ENCODE assay signal across 18 mouse cellular contexts in the genomic region with DNA sequence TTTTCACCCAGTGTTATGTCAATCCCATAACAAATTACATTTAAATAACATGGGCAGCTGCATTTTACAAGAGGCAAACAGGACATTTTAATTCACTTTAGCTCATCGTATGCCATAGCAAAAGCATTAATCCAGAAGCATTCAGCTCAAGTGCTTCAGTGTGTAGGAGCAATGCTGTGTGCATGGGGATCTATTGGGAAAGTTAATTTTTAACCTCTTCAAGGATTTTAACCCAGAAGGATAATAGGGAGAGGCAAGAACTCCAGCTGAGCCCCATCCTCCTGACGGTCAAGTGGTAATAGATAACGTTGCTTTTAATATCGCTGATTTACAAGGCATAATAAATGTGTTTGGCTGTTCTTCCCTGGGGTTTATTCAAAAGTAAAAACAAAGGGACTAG.
DNase-seq lines count a peak whose midpoint lies in the region; ATAC-seq and TF ChIP-seq lines count a peak whose summit lies in the region.
"Had no signal": no experiment of that assay in that cellular context is flagged by ENCODE, and none has a peak within 500 bp of the region (broad histone marks: within the 10 kb centered on the region; RNA-seq: fewer than 3 reads in every experiment).

No protein-coding gene starts in this region.

- peaks cover 33% of the 10 kb centered on the region for H3K4me1 ChIP-seq in kidney, embryonic 15.5 days
- H3K4me1 ChIP-seq in hindbrain, embryonic 11.5 days (replicated peaks; ENCODE audit: control insufficient read depth, insufficient read depth, low read length) = peaks cover 6% of the 10 kb centered on the region
- peaks cover 4% of the 10 kb centered on the region; the same call in 1 of the 2 replicates for H3K4me1 ChIP-seq in hindbrain, postnatal 0 days (ENCODE audit: insufficient read depth, low read length)
- H3K4me1 ChIP-seq in midbrain, embryonic 14.5 days (ENCODE audit: control insufficient read depth, insufficient read depth, low read length) = peaks cover 25% of the 10 kb centered on the region

- H3K27ac ChIP-seq in kidney, embryonic 15.5 days = no peak overlapping the region
- H3K27ac ChIP-seq in hindbrain, embryonic 11.5 days (ENCODE audit: low read depth, low read length) = peak overlapping the region; percentile 64; the same call in 1 of the 2 replicates
- no peak overlapping the region for H3K27ac ChIP-seq in hindbrain, postnatal 0 days
- H3K27ac ChIP-seq in midbrain, embryonic 14.5 days (replicated peaks; ENCODE audit: low read depth, low read length) = peak overlapping the region; percentile 49; the same call in 1 of the 2 replicates
- H3K27ac ChIP-seq: forebrain, embryonic 15.5 days; gastrocnemius, adult 2 months; lung, embryonic 15.5 days had no signal

- H3K9me3 ChIP-seq in kidney, embryonic 15.5 days (replicated peaks) = no peaks in the 10 kb centered on the region
- no peaks in the 10 kb centered on the region for H3K9me3 ChIP-seq in hindbrain, embryonic 11.5 days (ENCODE audit: control insufficient read depth, low read length)
- H3K9me3 ChIP-seq in hindbrain, postnatal 0 days (ENCODE audit: low read length) = no peaks in the 10 kb centered on the region
- no peaks in the 10 kb centered on the region for H3K9me3 ChIP-seq in midbrain, embryonic 14.5 days (ENCODE audit: control insufficient read depth, low read length)
- H3K9me3 ChIP-seq: forebrain, embryonic 15.5 days; G1E; lung, embryonic 15.5 days; megakaryocyte, embryonic 14.5 days had no signal

- H3K4me3 ChIP-seq in kidney, embryonic 15.5 days (replicated peaks) = no peak overlapping the region
- no peak overlapping the region for H3K4me3 ChIP-seq in hindbrain, embryonic 11.5 days (ENCODE audit: low read depth, low read length)
- H3K4me3 ChIP-seq in hindbrain, postnatal 0 days (ENCODE audit: low read length) = no peak overlapping the region
- H3K4me3 ChIP-seq in midbrain, embryonic 14.5 days (replicated peaks; ENCODE audit: low read depth, low read length) = no peak overlapping the region
- H3K4me3 ChIP-seq: forebrain, embryonic 15.5 days; gastrocnemius, adult 2 months; lung, embryonic 15.5 days; megakaryocyte, embryonic 14.5 days had no signal

- no peaks in the 10 kb centered on the region for H3K36me3 ChIP-seq in kidney, embryonic 15.5 days
- H3K36me3 ChIP-seq in hindbrain, embryonic 11.5 days (ENCODE audit: control insufficient read depth, insufficient read depth, low read length) = no peaks in the 10 kb centered on the region
- H3K36me3 ChIP-seq in hindbrain, postnatal 0 days (ENCODE audit: insufficient read depth, low read length) = no peaks in the 10 kb centered on the region
- no peaks in the 10 kb centered on the region for H3K36me3 ChIP-seq in midbrain, embryonic 14.5 days (ENCODE audit: control insufficient read depth, insufficient read depth, low read length)
- H3K36me3 ChIP-seq: forebrain, embryonic 15.5 days; G1E; lung, embryonic 15.5 days had no signal

- DNase-seq in kidney, postnatal 25 days = no peak
- no peak for DNase-seq in hindbrain, embryonic 11.5 days (ENCODE audit: low spot score)
- DNase-seq in hindbrain, postnatal 0 days (ENCODE audit: low spot score) = no peak
- DNase-seq in midbrain, embryonic 14.5 days = peak; percentile 23
- no peak for DNase-seq in cerebellum, adult 18-20 months
- DNase-seq in layer of hippocampus, adult 8-10 months (ENCODE audit: low spot score in 2 of 2) = no peak
- DNase-seq: adrenal gland, adult 8-10 months; cerebellum, adult 2 months; gastrocnemius, adult 2 months; heart, adult 11 months; retina, postnatal 1 day; thymus, postnatal 14 days had no signal

- 30% methylated on average over 4 of the region's 4 CpGs for WGBS in kidney, embryonic 15.5 days
- WGBS in hindbrain, embryonic 11.5 days = 13% methylated on average over 4 of the region's 4 CpGs
- 12% methylated on average over 4 of the region's 4 CpGs for WGBS in hindbrain, postnatal 0 days
- 7% methylated on average over 4 of the region's 4 CpGs for WGBS in midbrain, embryonic 14.5 days

- H3K9ac ChIP-seq in kidney, embryonic 15.5 days = no peak overlapping the region
- H3K9ac ChIP-seq in hindbrain, embryonic 11.5 days (ENCODE audit: low read depth, low read length) = no peak overlapping the region
- H3K9ac ChIP-seq in hindbrain, postnatal 0 days (replicated peaks; ENCODE audit: low read length) = no peak overlapping the region
- no peak overlapping the region for H3K9ac ChIP-seq in midbrain, embryonic 14.5 days (replicated peaks; ENCODE audit: low read length)
- H3K9ac ChIP-seq: forebrain, embryonic 15.5 days; lung, embryonic 15.5 days had no signal

- TF ChIP-seq CTCF in hindbrain, postnatal 0 days (IDR thresholded peaks at IDR 0.05; ENCODE audit: low read depth) = no peak

- ATAC-seq in kidney, embryonic 15.5 days (replicated peaks; ENCODE audit: low FRiP score) = peak; percentile 59; the same call in 1 of the 2 replicates
- ATAC-seq in hindbrain, embryonic 11.5 days (ENCODE audit: low FRiP score) = peak; percentile 62
- no peak for ATAC-seq in hindbrain, postnatal 0 days
- no peak for ATAC-seq in midbrain, embryonic 14.5 days (ENCODE audit: low FRiP score, low TSS enrichment)
- no peak for ATAC-seq in frontal cortex, adult (ENCODE audit: low TSS enrichment)
- ATAC-seq: forebrain, embryonic 15.5 days had no signal

- no peak overlapping the region for H3K4me2 ChIP-seq in kidney, embryonic 15.5 days
- H3K4me2 ChIP-seq in hindbrain, embryonic 11.5 days (replicated peaks; ENCODE audit: low read depth, low read length) = no peak overlapping the region
- peak overlapping the region; percentile 17; the same call in 1 of the 2 replicates for H3K4me2 ChIP-seq in hindbrain, postnatal 0 days (ENCODE audit: low read depth, low read length)
- H3K4me2 ChIP-seq in midbrain, embryonic 14.5 days (ENCODE audit: low read length) = no peak overlapping the region
- H3K4me2 ChIP-seq: lung, embryonic 15.5 days had no signal

- H3K27me3 ChIP-seq in kidney, embryonic 15.5 days = no peaks in the 10 kb centered on the region
- H3K27me3 ChIP-seq in hindbrain, embryonic 11.5 days (ENCODE audit: control insufficient read depth, insufficient read depth, low read length) = no peaks in the 10 kb centered on the region
- no peaks in the 10 kb centered on the region for H3K27me3 ChIP-seq in hindbrain, postnatal 0 days (ENCODE audit: insufficient read depth, low read length)
- no peaks in the 10 kb centered on the region for H3K27me3 ChIP-seq in midbrain, embryonic 14.5 days (ENCODE audit: control insufficient read depth, insufficient read depth, low read length)
- H3K27me3 ChIP-seq: forebrain, embryonic 15.5 days; lung, embryonic 15.5 days; megakaryocyte, embryonic 14.5 days had no signal

Comparison
In these comparisons a context has a peak if more than half of its experiments do, and no peak if none do; other contexts are left out.
1. ATAC-seq: peak in kidney, embryonic 15.5 days (single experiment) and hindbrain, embryonic 11.5 days (single experiment); none in hindbrain, postnatal 0 days (single experiment), midbrain, embryonic 14.5 days (single experiment) and frontal cortex, adult (single experiment).
2. H3K27ac ChIP-seq: peak in hindbrain, embryonic 11.5 days (single experiment) and midbrain, embryonic 14.5 days (single experiment); none in kidney, embryonic 15.5 days (single experiment) and hindbrain, postnatal 0 days (single experiment).